8 mouse cellular contexts compared by ENCODE assay signal in the genomic region with DNA sequence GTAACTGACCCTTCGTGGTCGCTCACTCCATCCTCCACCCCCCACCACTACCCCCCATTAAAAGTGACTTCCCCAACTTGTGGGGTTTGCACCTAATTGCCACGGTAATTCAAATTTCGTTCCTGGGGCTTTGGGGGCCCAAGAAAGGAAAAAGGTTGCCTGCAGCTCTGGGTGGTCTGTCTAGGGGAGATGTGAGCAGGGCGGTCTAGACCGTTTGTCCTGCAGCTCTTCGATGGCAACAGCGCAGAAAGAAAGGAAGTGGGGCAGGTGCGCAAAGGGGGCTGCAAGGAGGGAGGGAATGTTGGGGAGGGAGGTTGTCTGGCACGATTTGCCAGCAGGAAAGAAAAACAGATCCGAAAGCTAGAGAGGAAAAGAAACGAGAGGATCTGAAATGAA. TPM values are rescaled to one million over a fixed set of nuclear protein-coding genes. Genes with fewer than 3 reads are reported as not detected.
DNase-seq lines count a peak whose midpoint lies in the region; ATAC-seq and TF ChIP-seq lines count a peak whose summit lies in the region.

No protein-coding gene starts in this region.

- H3K4me1 ChIP-seq in heart, embryonic 11.5 days (ENCODE audit: control insufficient read depth, insufficient read depth, low read length): peaks cover 30% of the 10 kb centered on the region
- H3K4me1 ChIP-seq in E14TG2a.4 (replicated peaks; ENCODE audit: low read depth, low read length): peaks cover 77% of the 10 kb centered on the region
- peaks cover 9% of the 10 kb centered on the region; the same call in 1 of the 2 replicates for H3K4me1 ChIP-seq in hindbrain, embryonic 11.5 days (replicated peaks; ENCODE audit: control insufficient read depth, insufficient read depth, low read length)
- peaks cover 41% of the 10 kb centered on the region for H3K4me1 ChIP-seq in midbrain, embryonic 11.5 days (ENCODE audit: control insufficient read depth, insufficient read depth, low read length)

- WGBS in heart, embryonic 11.5 days (ENCODE audit: insufficient replicate concordance): under 1% methylated on average over 12 of the region's 12 CpGs
- 1% methylated on average over 12 of the region's 12 CpGs for WGBS in hindbrain, embryonic 11.5 days
- WGBS in midbrain, embryonic 11.5 days: 0% methylated on average over 12 of the region's 12 CpGs

- ATAC-seq in heart, embryonic 11.5 days (replicated peaks; ENCODE audit: insufficient number of reproducible peaks, low FRiP score, low TSS enrichment): no peak
- peak; percentile 36; the same call in 1 of the 2 replicates for ATAC-seq in hindbrain, embryonic 11.5 days (ENCODE audit: low FRiP score)
- ATAC-seq in midbrain, embryonic 11.5 days (ENCODE audit: low FRiP score): peak; percentile 55

- H3K36me3 ChIP-seq in heart, embryonic 11.5 days (ENCODE audit: control insufficient read depth, insufficient read depth, low read length): no peaks in the 10 kb centered on the region
- H3K36me3 ChIP-seq in E14TG2a.4 (ENCODE audit: insufficient read depth, low read length): peaks cover 31% of the 10 kb centered on the region
- H3K36me3 ChIP-seq in hindbrain, embryonic 11.5 days (ENCODE audit: control insufficient read depth, insufficient read depth, low read length): no peaks in the 10 kb centered on the region
- no peaks in the 10 kb centered on the region for H3K36me3 ChIP-seq in midbrain, embryonic 11.5 days (ENCODE audit: control insufficient read depth, insufficient read depth, low read length)

- H3K9me3 ChIP-seq in heart, embryonic 11.5 days (replicated peaks; ENCODE audit: control insufficient read depth, low read length): no peaks in the 10 kb centered on the region
- no peaks in the 10 kb centered on the region for H3K9me3 ChIP-seq in E14TG2a.4 (ENCODE audit: low read length)
- H3K9me3 ChIP-seq in hindbrain, embryonic 11.5 days (ENCODE audit: control insufficient read depth, low read length): no peaks in the 10 kb centered on the region
- H3K9me3 ChIP-seq in midbrain, embryonic 11.5 days (ENCODE audit: control insufficient read depth, low read length): no peaks in the 10 kb centered on the region

- intact Hi-C loops in heart, postnatal 25 days (cut with DNase I): no loop called here

- peak overlapping the region; percentile 85 for H3K4me2 ChIP-seq in heart, embryonic 11.5 days
- H3K4me2 ChIP-seq in hindbrain, embryonic 11.5 days (replicated peaks; ENCODE audit: low read depth, low read length): peak overlapping the region; percentile 30
- peak overlapping the region; percentile 65 for H3K4me2 ChIP-seq in midbrain, embryonic 11.5 days

- DNase-seq in heart, postnatal 25 days (ENCODE audit: low spot score): no peak
- DNase-seq in hindbrain, embryonic 11.5 days (ENCODE audit: low spot score): peak; percentile 48
- DNase-seq in midbrain, embryonic 11.5 days (ENCODE audit: low spot score, missing footprints): no peak
- DNase-seq in testis, postnatal 10 days (ENCODE audit: low spot score): no peak
- no peak for DNase-seq in ovary, postnatal 10 days (ENCODE audit: low spot score)
- no peak for DNase-seq in adrenal gland, postnatal 14 days

- H3K27ac ChIP-seq in heart, embryonic 11.5 days (ENCODE audit: low read depth, low read length): no peak overlapping the region
- H3K27ac ChIP-seq in hindbrain, embryonic 11.5 days (ENCODE audit: low read depth, low read length): peak overlapping the region; percentile 79
- H3K27ac ChIP-seq in midbrain, embryonic 11.5 days (ENCODE audit: low read depth, low read length): peak overlapping the region; percentile 37; the same call in 1 of the 2 replicates

- H3K9ac ChIP-seq in heart, embryonic 11.5 days (ENCODE audit: low read depth, low read length): no peak overlapping the region
- no peak overlapping the region for H3K9ac ChIP-seq in hindbrain, embryonic 11.5 days (ENCODE audit: low read depth, low read length)
- no peak overlapping the region for H3K9ac ChIP-seq in midbrain, embryonic 11.5 days (ENCODE audit: low read length)

- TF ChIP-seq CTCF in E14TG2a.4 (conservative IDR thresholded peaks at IDR 0.05; ENCODE audit: low read length): no peak

- peaks cover 86% of the 10 kb centered on the region for H3K27me3 ChIP-seq in heart, embryonic 11.5 days (ENCODE audit: control insufficient read depth, insufficient read depth, low read length)
- H3K27me3 ChIP-seq in E14TG2a.4 (ENCODE audit: insufficient read depth, low read length): peaks cover 95% of the 10 kb centered on the region
- peaks cover 84% of the 10 kb centered on the region for H3K27me3 ChIP-seq in hindbrain, embryonic 11.5 days (ENCODE audit: control insufficient read depth, insufficient read depth, low read length)
- H3K27me3 ChIP-seq in midbrain, embryonic 11.5 days (ENCODE audit: control insufficient read depth, insufficient read depth, low read length): peaks cover 86% of the 10 kb centered on the region

- peak overlapping the region; percentile 51 for H3K4me3 ChIP-seq in heart, embryonic 11.5 days (ENCODE audit: low read depth, low read length)
- peak overlapping the region; percentile 69 for H3K4me3 ChIP-seq in E14TG2a.4 (replicated peaks; ENCODE audit: low read length)
- H3K4me3 ChIP-seq in hindbrain, embryonic 11.5 days (ENCODE audit: low read depth, low read length): peak overlapping the region; percentile 18
- H3K4me3 ChIP-seq in midbrain, embryonic 11.5 days (ENCODE audit: low read depth, low read length): peak overlapping the region; percentile 33

RNA-seq across cellular contexts. Expression of gene Gad1, which starts 14.8 kb away (rescaled TPM):
- 0.57 and 0.99 TPM in 2 replicates for polyA plus RNA-seq in heart, embryonic 11.5 days (2014; fragmentation: Nextera tagmentation; extraction: Ambion mirVana)
- total RNA-seq in heart, postnatal 25 days (2021): under 1 TPM; 0.13 to 0.36 TPM
- 11.8 and 16.6 TPM in 2 replicates for polyA plus RNA-seq in hindbrain, embryonic 11.5 days (2014; fragmentation: Nextera tagmentation; extraction: Ambion mirVana)
- 12.8 and 14.5 TPM in 2 replicates for polyA plus RNA-seq in midbrain, embryonic 11.5 days (2014; fragmentation: Nextera tagmentation; extraction: Ambion mirVana)
- total RNA-seq in adrenal gland, postnatal 14 days (2021): 0.89 and 1.3 TPM in 2 replicates

RNA-seq across cellular contexts. Expression of gene Erich2, which starts 59.1 kb away (rescaled TPM):
- 0.31 and 1.0 TPM in 2 replicates for polyA plus RNA-seq in heart, embryonic 11.5 days (2014; fragmentation: Nextera tagmentation; extraction: Ambion mirVana)
- not detected for total RNA-seq in heart, postnatal 25 days (2021)
- 1.2 and 2.1 TPM in 2 replicates for polyA plus RNA-seq in hindbrain, embryonic 11.5 days (2014; fragmentation: Nextera tagmentation; extraction: Ambion mirVana)
- 2.7 and 3.0 TPM in 2 replicates for polyA plus RNA-seq in midbrain, embryonic 11.5 days (2014; fragmentation: Nextera tagmentation; extraction: Ambion mirVana)
- 0.45 TPM in 1 of 2 replicates, not detected in the other for total RNA-seq in adrenal gland, postnatal 14 days (2021)

Comparison
In these comparisons a context has a peak if more than half of its experiments do, and no peak if none do; other contexts are left out.
1. H3K4me2 ChIP-seq: peak in every context shown above with its lines; median percentile 85 in heart, embryonic 11.5 days; 65 in midbrain, embryonic 11.5 days; 30 in hindbrain, embryonic 11.5 days.
2. H3K4me3 ChIP-seq: peak in every context shown above with its lines; median percentile 69 in E14TG2a.4; 51 in heart, embryonic 11.5 days; 33 in midbrain, embryonic 11.5 days; 18 in hindbrain, embryonic 11.5 days.